Mouse (Mus musculus) neutrophil, adult 5-6 weeks (primary cell): ENCODE data around the gene Kcnc3. TPM values are rescaled to one million over a fixed set of nuclear protein-coding genes. Genes with fewer than 3 reads are reported as not detected.

Source experiments
- ATAC-seq: fragments of 151-379, 151-347 bp; 2 replicates; pipeline ENCODE4 v1.8.0; 2017; ENCODE audit warnings: mild to moderate bottlenecking, moderate TSS enrichment; ENCODE audit not compliant: insufficient number of reproducible peaks, poor library complexity, low FRiP score, severe bottlenecking; ENCODE audit errors: extremely low read depth
- total RNA-seq: library from RNA; stranded (forward); fragments of 200-1000 nt; gene quantifications from 2 replicates; pipeline ENCODE4 v1.2.3, GENCODE M21; 2017

Gene Kcnc3
- total RNA-seq, 1 experiment from 2014 or later: 0.81 TPM

DNA sequence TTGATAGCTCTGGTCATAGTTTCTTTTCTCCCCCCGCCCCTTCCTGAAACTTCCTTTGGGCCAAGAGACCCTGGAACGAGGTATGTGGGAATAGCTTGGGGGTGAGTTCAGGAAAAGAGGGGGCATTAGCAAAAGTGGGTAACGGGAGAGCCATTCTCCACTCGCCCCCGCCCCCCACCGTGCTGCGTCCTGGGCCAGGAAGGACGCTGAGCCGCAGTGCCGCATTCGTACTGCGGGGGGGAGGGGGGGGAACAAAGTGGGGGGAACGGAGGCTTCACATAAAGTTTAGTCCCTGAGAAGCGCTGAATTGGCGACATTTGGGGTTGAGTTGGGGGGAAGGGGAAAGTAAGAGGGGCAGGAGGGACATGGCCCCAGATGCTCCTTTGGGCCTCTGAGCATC is 2.6 kb downstream of the Kcnc3 start:
- no peak for ATAC-seq

- ATAC-seq: no peak
Observed at GRCm38 (mm10) chr7:44593775-44594174, 3.3 kb downstream of the Kcnc3 start.

DNA sequence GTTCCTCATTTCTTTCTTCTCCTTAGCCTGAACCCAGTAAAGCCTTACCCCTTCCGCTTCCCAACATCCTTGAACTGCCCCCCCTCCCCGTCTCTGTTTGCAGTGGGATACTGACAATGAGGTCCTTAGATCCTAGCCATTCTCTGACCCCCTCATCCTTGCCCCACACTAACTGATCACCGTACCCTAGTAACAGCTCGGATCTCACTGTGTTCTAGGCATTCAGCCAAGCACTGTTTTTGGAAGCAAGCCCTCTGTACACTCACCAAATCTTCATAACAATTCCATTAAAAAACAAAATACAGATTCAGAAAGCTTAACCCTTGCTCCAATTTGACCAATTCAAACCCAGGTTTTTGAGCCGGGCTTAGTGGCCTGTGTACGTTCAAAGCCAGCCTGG is 3.8 kb downstream of the Kcnc3 start:
- no peak for ATAC-seq

DNA sequence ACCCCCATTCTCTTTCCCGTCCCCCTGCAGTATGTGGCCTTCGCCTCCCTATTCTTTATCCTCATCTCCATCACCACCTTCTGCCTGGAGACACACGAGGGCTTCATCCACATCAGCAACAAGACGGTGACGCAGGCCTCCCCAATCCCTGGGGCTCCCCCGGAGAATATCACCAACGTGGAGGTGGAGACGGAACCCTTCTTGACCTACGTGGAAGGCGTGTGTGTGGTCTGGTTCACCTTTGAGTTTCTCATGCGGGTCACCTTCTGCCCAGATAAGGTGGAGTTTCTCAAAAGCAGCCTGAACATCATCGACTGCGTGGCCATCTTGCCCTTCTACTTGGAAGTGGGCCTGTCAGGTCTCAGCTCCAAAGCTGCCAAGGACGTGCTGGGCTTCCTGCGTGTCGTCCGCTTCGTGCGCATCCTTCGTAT is 4.7 kb downstream of the Kcnc3 start:
- ATAC-seq: no peak

- ATAC-seq: no peak
Observed at GRCm38 (mm10) chr7:44596051-44596450, 5.6 kb downstream of the Kcnc3 start.

GRCm38 (mm10) chr7:44596996-44597538 is 6.6 kb downstream of the Kcnc3 start:
- no peak for ATAC-seq

DNA sequence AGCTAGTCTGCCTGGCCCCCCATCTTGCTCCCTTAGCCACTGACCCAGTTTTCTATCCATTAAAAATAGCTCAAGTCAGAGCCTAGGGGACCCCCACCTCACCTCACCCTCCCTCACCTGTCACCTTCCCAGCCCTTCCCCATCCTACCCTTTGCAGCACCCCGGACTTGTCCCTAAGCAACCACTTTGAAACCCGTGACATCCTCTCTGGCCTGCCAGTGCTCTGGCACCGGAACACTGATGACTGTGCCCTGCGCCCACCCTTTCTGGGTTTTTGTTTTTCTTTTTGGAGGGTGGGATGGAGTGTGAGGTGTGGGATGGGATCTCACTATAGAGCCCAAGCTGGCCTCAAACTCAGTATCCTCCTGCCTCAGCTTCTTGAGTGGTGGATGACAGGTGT is 7.2 kb downstream of the Kcnc3 start:
- no peak for ATAC-seq

DNA sequence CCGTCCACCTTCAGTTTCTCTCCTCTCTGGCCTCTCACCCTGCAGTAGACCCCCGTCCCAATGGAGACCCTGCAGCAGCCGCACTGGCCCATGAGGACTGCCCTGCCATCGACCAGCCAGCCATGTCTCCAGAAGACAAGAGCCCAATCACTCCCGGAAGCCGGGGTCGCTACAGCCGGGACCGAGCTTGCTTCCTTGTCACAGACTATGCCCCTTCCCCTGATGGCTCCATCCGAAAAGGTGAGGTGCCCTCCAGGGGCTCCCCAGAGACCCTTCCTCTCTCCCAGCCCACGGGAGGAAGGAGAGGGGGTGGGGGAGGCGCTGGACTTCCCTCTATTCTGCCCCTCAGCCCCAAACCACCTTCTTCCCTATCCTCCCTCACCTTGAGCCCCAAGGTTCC is 7.9 kb downstream of the Kcnc3 start:
- no peak for ATAC-seq

- no peak for ATAC-seq
Observed at GRCm38 (mm10) chr7:44600691-44601262, 10.3 kb downstream of the Kcnc3 start.

GRCm38 (mm10) chr7:44601646-44602045 is 11.2 kb downstream of the Kcnc3 start:
- no peak for ATAC-seq

- no peak for ATAC-seq
Observed at GRCm38 (mm10) chr7:44602443-44602842, 12.0 kb downstream of the Kcnc3 start.

- ATAC-seq: no peak
Observed at GRCm38 (mm10) chr7:44603186-44603855, 12.9 kb downstream of the Kcnc3 start.

DNA sequence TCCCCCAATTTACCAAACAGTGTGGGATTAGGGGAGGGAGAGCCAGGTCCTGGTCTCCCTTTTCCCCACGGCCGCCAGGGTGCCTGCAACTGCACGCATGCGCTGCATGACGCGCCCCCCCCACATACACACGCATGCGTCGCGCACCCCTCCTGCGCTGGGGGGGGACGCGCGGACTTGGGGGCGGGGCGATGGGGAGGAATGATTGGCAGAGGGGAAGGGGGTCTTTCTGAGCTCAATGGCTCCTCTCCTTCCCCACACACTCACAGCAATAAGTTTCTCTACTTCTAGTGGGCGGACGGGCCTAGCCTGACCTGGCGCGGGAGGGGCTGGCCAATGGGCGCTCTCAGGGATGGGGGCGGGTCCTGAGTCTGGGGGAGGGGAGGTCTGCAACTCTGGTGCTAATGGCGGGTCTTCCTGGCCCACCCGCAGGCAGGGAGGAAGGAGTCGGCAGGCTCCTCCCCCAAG is 13.7 kb downstream of the Kcnc3 start:
- ATAC-seq: no peak

DNA sequence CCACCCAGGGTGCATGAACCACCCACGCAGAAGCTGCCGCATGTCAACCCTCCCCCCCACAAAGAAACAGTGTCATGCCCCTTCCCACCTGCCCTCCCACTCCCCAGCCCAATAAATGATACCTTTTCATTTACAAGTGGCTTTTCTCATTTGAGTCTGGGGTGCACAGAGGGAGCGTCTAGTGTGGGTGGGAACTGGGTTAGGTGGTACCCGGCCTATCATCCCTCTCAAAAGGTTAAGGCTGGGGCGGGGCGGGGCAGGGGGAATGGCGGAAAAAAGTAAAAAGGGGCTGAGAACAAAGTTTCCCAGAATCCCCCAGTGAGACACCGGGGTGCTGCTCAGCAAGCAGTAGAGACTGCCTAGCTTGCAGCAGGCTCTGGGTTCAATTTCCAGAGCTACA is 14.2 kb downstream of the Kcnc3 start:
- no peak for ATAC-seq

DNA sequence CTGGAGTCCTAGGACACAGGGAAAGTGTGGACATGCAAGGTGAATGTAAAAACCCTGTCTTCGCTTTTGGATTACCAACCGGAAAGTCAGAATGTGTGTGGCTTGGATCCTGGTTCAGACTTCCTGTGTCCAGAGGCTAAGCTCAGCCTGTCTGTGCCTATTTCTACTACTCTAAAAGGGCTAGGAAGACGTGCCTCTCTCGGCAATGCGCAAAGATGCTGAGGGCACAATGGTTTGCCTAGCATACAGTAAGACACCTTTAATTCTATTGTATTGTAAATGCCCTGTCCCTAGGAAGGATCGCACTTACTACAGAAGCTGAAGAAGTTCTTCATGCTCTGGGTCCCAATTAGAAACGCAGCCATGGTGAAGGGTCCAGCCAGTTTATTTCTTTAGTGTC is 15.0 kb downstream of the Kcnc3 start:
- no peak for ATAC-seq

DNA sequence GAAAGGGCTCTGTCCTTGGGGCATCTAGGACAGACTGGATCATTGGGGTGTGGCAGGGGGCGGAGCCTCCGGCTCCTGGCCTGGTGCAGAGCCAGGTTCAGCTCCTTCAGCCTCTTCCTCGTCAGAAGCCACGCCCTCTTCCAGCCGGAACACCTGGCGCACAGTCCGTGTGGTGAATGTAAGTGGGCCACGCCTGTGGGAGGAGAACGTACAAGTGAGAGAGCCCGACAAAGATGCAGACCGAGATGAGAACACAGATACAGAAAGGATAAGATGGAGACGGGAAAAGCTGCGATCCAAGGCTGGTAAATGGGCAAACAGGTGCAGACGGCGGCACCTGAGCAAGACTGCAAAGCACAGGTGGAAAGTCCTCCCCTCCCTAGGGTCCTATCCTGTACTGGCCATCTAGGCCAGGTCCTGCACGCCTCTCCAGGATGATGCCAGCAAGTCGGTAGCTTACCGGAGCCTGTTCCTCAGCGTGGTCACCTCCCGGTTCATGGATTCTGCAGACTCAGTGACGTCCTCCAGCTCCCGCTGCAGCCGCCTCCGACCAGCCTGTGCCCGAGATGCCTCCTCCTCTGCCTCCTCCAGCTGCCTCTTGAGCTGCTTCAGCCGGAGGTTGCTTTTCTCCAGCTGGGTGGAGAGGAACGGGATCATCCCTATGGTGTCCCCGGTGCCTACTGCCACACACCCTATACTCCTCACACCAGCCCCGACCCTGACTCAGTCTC is 15.9 kb downstream of the Kcnc3 start:
- ATAC-seq: no peak

DNA sequence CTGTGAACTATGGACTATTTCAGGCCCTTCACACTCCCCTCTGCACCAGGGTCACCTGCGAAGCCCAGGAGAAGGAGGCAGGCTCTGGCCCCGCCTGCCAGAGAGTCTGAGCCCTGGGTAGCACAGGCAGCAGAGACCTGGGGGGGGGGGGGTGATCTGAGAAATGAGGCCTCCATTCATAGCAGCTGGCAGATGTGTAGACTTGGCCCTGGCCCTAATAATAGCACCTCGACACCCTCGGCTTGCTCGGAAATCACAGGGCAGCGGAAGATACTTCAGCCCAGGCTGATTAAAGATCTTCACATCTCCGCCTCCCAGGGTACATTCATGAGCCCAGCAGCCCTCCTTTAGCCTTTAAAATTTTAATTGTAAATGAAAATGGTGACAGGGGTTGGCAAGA is 21.7 kb downstream of the Kcnc3 start:
- no peak for ATAC-seq

DNA sequence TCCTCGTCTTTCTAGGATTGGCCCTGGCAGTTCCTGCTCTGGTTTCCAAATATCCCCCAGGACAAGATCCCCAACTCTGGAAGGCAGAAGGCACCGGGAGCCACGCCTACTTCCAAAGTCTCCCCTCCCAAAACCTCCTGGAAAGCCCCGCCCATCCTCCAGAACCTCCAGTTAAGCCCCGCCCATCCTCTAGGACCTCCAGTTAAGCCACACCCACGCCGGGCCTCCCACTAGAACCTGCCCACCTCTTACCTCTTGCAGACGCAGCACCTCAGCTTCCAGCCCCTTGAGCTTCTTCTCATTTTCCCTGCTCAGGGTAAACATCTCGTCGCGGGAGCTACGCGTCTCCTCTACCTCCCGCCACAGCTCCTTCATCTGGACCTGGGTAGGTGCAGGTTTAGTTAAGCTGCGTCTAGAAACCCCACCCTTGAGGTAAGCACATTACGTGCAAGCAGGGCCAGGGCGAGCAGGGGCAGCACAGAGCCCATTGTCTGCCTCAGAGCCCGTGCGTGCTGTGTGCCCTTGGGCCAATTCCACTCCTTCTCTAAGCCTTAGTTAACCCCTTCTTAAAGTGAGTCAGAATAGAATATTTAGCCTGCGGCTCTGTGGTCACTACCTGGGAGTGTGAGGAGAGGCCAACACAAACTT is 23.7 kb downstream of the Kcnc3 start:
- no peak for ATAC-seq

- ATAC-seq: no peak
Observed at GRCm38 (mm10) chr7:44615309-44615708, 24.8 kb downstream of the Kcnc3 start.
